Mouse (Mus musculus) forebrain, embryonic 12.5 days (tissue): ENCODE data around the gene Nsmce1. TPM values are rescaled to one million over a fixed set of nuclear protein-coding genes. Genes with fewer than 3 reads are reported as not detected.

ENCODE experiments used
- ATAC-seq: fragments of 200-750 bp; cut with Nextera tagmentation; 2 replicates; pipeline ENCODE4 v1.8.0; 2017; ENCODE audit warnings: moderate TSS enrichment; ENCODE audit not compliant: low FRiP score
- H3K27ac ChIP-seq: fragments of 300-500 bp; sonication (generic); 2 replicates; pipeline ENCODE4 v1.5.1; 2016; ENCODE audit warnings: mild to moderate bottlenecking
- H3K27me3 ChIP-seq: fragments of 300-500 bp; sonication (generic); 2 replicates; pipeline ENCODE4 v1.6.1; 2016; ENCODE audit warnings: mild to moderate bottlenecking
- H3K36me3 ChIP-seq: fragments of 300-500 bp; sonication (generic); replicated peaks from 2 replicates; pipeline ENCODE4 v1.6.1; 2016; ENCODE audit warnings: mild to moderate bottlenecking
- H3K4me1 ChIP-seq: fragments of 300-500 bp; sonication (generic); 2 replicates; pipeline ENCODE4 v1.6.1; 2016
- H3K4me2 ChIP-seq: fragments of 300-500 bp; sonication (generic); 2 replicates; pipeline ENCODE4 v1.6.1; 2016; ENCODE audit warnings: mild to moderate bottlenecking, moderate library complexity
- H3K4me3 ChIP-seq: fragments of 300-500 bp; sonication (generic); replicated peaks from 2 replicates; pipeline ENCODE4 v1.5.1; 2016; ENCODE audit warnings: mild to moderate bottlenecking
- H3K9ac ChIP-seq: fragments of 300-500 bp; sonication (generic); 2 replicates; pipeline ENCODE4 v1.6.1; 2016; ENCODE audit warnings: mild to moderate bottlenecking
- H3K9me3 ChIP-seq: fragments of 300-500 bp; sonication (generic); 2 replicates; pipeline ENCODE4 v1.6.1; 2016
- WGBS: fragments of 180-500 bp; shearing (Covaris S2); methylation state at CpG from one replicate; pipeline ENCODE4 v1.1.7; 2016; 5-methylcytosine and 5-hydroxymethylcytosine counted together
- polyA plus RNA-seq: library from polyadenylated mRNA; unstranded; fragments of >200 nt; fragmentation: Nextera tagmentation; extraction: Ambion mirVana; gene quantifications from 2 replicates; pipeline ENCODE4 v1.2.1, GENCODE M21; 2016

Nsmce1 gene
- polyA plus RNA-seq, 1 experiment from 2014 or later: 113 TPM

GRCm38 (mm10) chr7:125427492-125428090, 63.8 kb downstream of the Nsmce1 start:
- H3K27me3 ChIP-seq: no peaks in the 10 kb centered on the region
- no peak for ATAC-seq

GRCm38 (mm10) chr7:125423056-125423455, 68.3 kb downstream of the Nsmce1 start:
- Histone ChIP-seq H3K27me3 (no peaks in the 10 kb centered on the region), H3K27ac (no peak overlapping the region), H3K9ac (no peak overlapping the region), H3K4me2 (no peak overlapping the region), H3K4me3 (no peak overlapping the region), H3K36me3 (no peaks in the 10 kb centered on the region), H3K4me1 (no peaks in the 10 kb centered on the region), H3K9me3 (no peaks in the 10 kb centered on the region)
- WGBS: 83% methylated on average over 3 of the region's 3 CpGs
- ATAC-seq: no peak

More at GRCm38 (mm10) chr7:125427492-125428090, 63.8 kb downstream of the Nsmce1 start:
- Histone ChIP-seq H3K9ac (no peak overlapping the region), H3K4me1 (no peaks in the 10 kb centered on the region), H3K27ac (no peak overlapping the region), H3K4me3 (no peak overlapping the region), H3K4me2 (no peak overlapping the region), H3K36me3 (no peaks in the 10 kb centered on the region), H3K9me3 (no peaks in the 10 kb centered on the region)
- WGBS: 84% methylated on average over 12 of the region's 12 CpGs

DNA sequence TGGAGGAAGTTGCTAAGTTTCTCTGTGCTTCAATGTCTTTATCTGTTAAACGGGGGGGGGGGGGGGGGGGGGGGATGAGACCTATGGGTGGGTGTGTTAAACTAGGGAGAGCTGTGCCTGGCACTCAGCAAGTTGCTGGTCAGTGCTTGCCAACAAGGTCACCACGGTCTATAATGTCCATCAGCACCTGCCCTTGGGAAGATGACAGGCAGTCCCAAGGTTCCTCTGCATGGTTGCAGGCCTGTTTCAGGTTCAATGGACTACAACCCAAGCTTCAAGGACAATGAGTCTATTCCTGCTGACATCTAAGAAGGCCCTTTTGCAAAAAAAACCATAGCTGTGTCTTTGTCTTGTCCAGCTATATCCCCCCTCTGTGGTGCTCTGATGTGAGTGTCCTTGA, 69.5 kb downstream of the Nsmce1 start:
- no peak overlapping the region for H3K4me2 ChIP-seq
- H3K9ac ChIP-seq: no peak overlapping the region
- no peaks in the 10 kb centered on the region for H3K9me3 ChIP-seq
- no peaks in the 10 kb centered on the region for H3K27me3 ChIP-seq
- H3K4me1 ChIP-seq: no peaks in the 10 kb centered on the region
- no peak overlapping the region for H3K4me3 ChIP-seq
- H3K27ac ChIP-seq: no peak overlapping the region
- no peaks in the 10 kb centered on the region for H3K36me3 ChIP-seq
- ATAC-seq: no peak
- 59% methylated on average over 2 of the region's 2 CpGs for WGBS

DNA sequence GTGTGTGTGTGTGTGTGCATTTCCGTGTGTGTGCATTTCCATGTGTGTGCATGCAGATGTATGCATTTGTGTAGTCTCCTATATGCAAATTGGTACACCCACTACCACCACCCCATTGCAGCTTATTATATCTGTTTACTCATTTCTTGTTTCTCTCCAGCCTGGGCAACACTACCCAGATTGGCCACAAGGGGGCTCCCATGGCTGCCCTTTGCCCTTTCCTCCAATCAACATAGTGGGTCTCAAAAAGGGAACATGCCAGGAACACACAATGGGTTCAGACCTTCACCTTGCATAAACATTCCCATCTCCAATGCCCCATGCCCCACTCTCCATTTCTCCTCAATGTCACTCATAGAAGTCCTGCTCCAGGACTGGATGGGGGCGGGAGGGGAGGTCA, 71.2 kb downstream of the Nsmce1 start:
- ATAC-seq: no peak
- Histone ChIP-seq H3K4me3 (no peak overlapping the region), H3K4me1 (no peaks in the 10 kb centered on the region), H3K4me2 (no peak overlapping the region), H3K9ac (no peak overlapping the region), H3K36me3 (no peaks in the 10 kb centered on the region), H3K27ac (no peak overlapping the region), H3K27me3 (no peaks in the 10 kb centered on the region), H3K9me3 (no peaks in the 10 kb centered on the region)
- WGBS: 58% methylated on average over 2 of the region's 2 CpGs

GRCm38 (mm10) chr7:125418413-125418812, 73.0 kb downstream of the Nsmce1 start:
- Histone ChIP-seq H3K27me3 (no peaks in the 10 kb centered on the region), H3K4me2 (no peak overlapping the region), H3K27ac (no peak overlapping the region), H3K36me3 (no peaks in the 10 kb centered on the region), H3K9me3 (no peaks in the 10 kb centered on the region), H3K4me3 (no peak overlapping the region), H3K9ac (no peak overlapping the region), H3K4me1 (no peaks in the 10 kb centered on the region)
- no peak for ATAC-seq
- WGBS: 13% methylated on average over 3 of the region's 3 CpGs

Other genes with a start within 250 kb of the Nsmce1 start
- 8.4 and 10.9 TPM in 2 replicates for gene Kdm8, start 46.9 kb downstream of the Nsmce1 start, polyA plus RNA-seq
- 3.4 and 3.5 TPM in 2 replicates for gene Il4ra, start 60.5 kb upstream of the Nsmce1 start, polyA plus RNA-seq
- 0.12 and 0.31 TPM in 2 replicates for gene Il21r, start 111.8 kb upstream of the Nsmce1 start, polyA plus RNA-seq
- gene Gtf3c1, start 216.2 kb upstream of the Nsmce1 start, polyA plus RNA-seq: 51.4 and 53.6 TPM in 2 replicates
- gene D430042O09Rik, start 216.3 kb upstream of the Nsmce1 start, polyA plus RNA-seq: 9.9 and 12.2 TPM in 2 replicates